Mouse (Mus musculus) midbrain, postnatal 0 days (tissue): ENCODE measurements around the gene Adamts7. TPM values are rescaled to one million over a fixed set of nuclear protein-coding genes. Genes with fewer than 3 reads are reported as not detected.

Source experiments
- ATAC-seq: fragments of 200-750 bp; cut with Nextera tagmentation; 2 replicates; pipeline ENCODE4 v1.8.0; 2017; ENCODE audit warnings: moderate number of reproducible peaks, mild to moderate bottlenecking, moderate TSS enrichment, moderate library complexity; ENCODE audit not compliant: low FRiP score
- DNase-seq: peaks from one replicate; pipeline ENCODE4 v3.0.0-alpha.2; 2015; ENCODE audit warnings: low spot score
- H3K27ac ChIP-seq: fragments of 300-500 bp; sonication (generic); 2 replicates; pipeline ENCODE4 v1.5.1; 2014; ENCODE audit warnings: low read depth, mild to moderate bottlenecking, low read length, mixed read lengths
- H3K27me3 ChIP-seq: fragments of 300-500 bp; sonication (generic); 2 replicates; pipeline ENCODE4 v1.6.1; 2014; ENCODE audit warnings: low read length, control low read depth, mixed read lengths; ENCODE audit not compliant: insufficient read depth
- H3K36me3 ChIP-seq: fragments of 300-500 bp; sonication (generic); 2 replicates; pipeline ENCODE4 v1.6.1; 2014; ENCODE audit warnings: low read length, control low read depth, mixed read lengths; ENCODE audit not compliant: insufficient read depth
- H3K4me1 ChIP-seq: fragments of 300-500 bp; sonication (generic); 2 replicates; pipeline ENCODE4 v1.6.1; 2014; ENCODE audit warnings: mild to moderate bottlenecking, control low read depth, antibody characterized with exemption, low read length, mixed read lengths; ENCODE audit not compliant: insufficient read depth
- H3K4me2 ChIP-seq: fragments of 300-500 bp; sonication (generic); 2 replicates; pipeline ENCODE4 v1.6.1; 2014; ENCODE audit warnings: low read depth, mild to moderate bottlenecking, low read length, mixed read lengths; ENCODE audit not compliant: poor library complexity, severe bottlenecking
- H3K4me3 ChIP-seq: fragments of 300-500 bp; sonication (generic); 2 replicates; pipeline ENCODE4 v1.5.1; 2014; ENCODE audit warnings: low read depth, mild to moderate bottlenecking, low read length, moderate library complexity
- H3K9ac ChIP-seq: fragments of 300-500 bp; sonication (generic); replicated peaks from 2 replicates; pipeline ENCODE4 v1.6.1; 2014; ENCODE audit warnings: mild to moderate bottlenecking, low read length, moderate library complexity, mixed read lengths; ENCODE audit not compliant: poor library complexity, severe bottlenecking
- H3K9me3 ChIP-seq: fragments of 300-500 bp; sonication (generic); 2 replicates; pipeline ENCODE4 v1.6.1; 2016; ENCODE audit warnings: low read length, control low read depth
- CTCF ChIP-seq: IDR thresholded peaks from 2 replicates; pipeline ENCODE4 v1.5.1; 2016; ENCODE audit warnings: antibody characterized with exemption, mild to moderate bottlenecking
- WGBS: fragments of 180-500 bp; shearing (Covaris S2); extraction: QIAGEN DNeasy Blood & Tissue Kit; methylation state at CpG from one replicate; pipeline ENCODE4 v1.1.7; 2014; 5-methylcytosine and 5-hydroxymethylcytosine counted together
- polyA plus RNA-seq: library from polyadenylated mRNA; unstranded; fragments of >200 nt; fragmentation: Nextera tagmentation; extraction: Ambion mirVana; gene quantifications from 2 replicates; pipeline ENCODE4 v1.2.1, GENCODE M21; 2015
- total RNA-seq: library from RNA; depleted of rRNA; stranded (reverse); fragments of >200 nt; gene quantifications from 2 replicates; pipeline ENCODE4 v1.2.3, GENCODE M21; 2014

The Adamts7 gene
- total and polyA plus RNA-seq, 2 experiments from 2014 or later, result 3.1 to 8.9 TPM

DNA sequence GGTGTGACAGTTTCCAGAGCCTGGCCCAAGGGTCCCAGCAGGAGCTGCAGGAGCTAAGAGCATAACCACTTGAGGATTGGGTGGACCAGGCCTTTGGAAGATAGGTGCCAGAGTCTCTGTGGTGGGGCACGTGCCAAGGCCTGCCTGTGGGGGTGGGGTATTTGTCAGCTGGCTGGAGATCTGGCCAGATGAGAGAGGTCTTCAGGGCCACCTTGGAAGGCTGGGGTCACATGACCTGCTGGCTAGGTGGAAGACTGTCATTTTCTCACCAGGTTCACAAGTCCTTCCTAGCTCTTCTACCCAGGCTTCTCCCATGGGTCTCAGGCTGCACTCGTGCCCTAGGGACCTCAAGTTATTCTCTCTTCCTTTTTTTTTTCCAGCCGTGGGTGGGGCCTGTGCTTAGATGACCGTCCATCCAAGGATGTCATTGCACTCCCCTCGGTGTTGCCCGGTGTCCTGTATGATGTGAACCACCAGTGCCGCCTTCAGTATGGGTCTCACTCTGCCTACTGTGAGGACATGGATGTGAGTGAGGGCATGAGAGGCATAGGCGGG lies 22.6 kb downstream of the Adamts7 start:
- H3K4me1 ChIP-seq, result no peaks in the 10 kb centered on the region
- 86% methylated on average over 8 of the region's 8 CpGs for WGBS
- H3K9me3 ChIP-seq, result no peaks in the 10 kb centered on the region
- 0 out of 2 replicates have a peak, but pooled peaks cover 4% of the 10 kb centered on the region for H3K36me3 ChIP-seq
- DNase-seq (no peak), ATAC-seq (no peak)
- no peak overlapping the region for H3K4me3 ChIP-seq
- H3K9ac ChIP-seq, result no peak overlapping the region
- no peak overlapping the region for H3K4me2 ChIP-seq
- no peaks in the 10 kb centered on the region for H3K27me3 ChIP-seq
- no peak overlapping the region for H3K27ac ChIP-seq
- no peak for TF ChIP-seq CTCF

DNA sequence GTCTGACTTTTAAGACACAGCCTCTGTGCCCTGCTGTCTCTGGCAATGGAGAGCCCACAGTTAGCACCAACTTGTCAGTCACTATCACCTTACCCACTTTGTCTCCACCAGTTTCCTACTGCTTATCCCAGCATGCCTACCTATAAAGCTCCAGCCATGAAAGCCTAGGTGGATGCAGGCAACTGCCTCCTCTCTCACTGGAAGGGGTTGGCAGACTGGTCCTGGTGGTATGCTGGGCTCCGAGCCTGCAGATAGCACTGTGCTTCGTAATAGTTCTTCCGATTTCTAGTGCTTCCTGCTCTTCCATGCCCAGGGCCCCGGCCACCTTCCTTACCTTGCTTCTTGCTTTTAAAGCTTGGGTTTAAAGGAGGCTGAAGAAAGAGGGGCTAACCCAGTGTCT lies 26.0 kb downstream of the Adamts7 start:
- no peaks in the 10 kb centered on the region for H3K27me3 ChIP-seq
- H3K9ac ChIP-seq, result no peak overlapping the region
- no peak for DNase-seq
- no peak overlapping the region for H3K4me2 ChIP-seq
- ATAC-seq, result no peak
- 0 out of 2 replicates have a peak, but pooled peaks cover 16% of the 10 kb centered on the region for H3K36me3 ChIP-seq
- no peak for TF ChIP-seq CTCF
- 85% methylated on average over 4 of the region's 4 CpGs for WGBS
- no peaks in the 10 kb centered on the region for H3K4me1 ChIP-seq
- no peak overlapping the region for H3K4me3 ChIP-seq
- no peaks in the 10 kb centered on the region for H3K9me3 ChIP-seq
- H3K27ac ChIP-seq, result no peak overlapping the region

DNA sequence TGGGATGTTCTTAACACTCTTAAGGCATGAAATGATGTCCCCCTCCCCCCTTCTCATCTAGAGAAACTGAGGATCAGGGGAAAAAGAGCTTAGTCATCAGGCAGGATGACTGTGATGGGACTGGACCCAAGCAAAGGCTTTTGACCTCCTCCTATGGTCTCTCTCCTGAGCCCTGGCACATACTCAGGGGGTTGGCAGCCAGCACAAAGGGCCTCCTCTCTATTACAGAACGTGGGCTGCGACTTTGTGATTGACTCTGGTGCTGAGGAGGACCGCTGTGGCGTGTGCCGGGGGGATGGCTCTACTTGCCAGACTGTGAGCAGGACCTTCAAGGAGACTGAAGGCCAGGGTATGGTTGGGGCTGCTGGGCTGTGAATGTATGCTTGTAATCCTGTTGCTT lies 26.5 kb downstream of the Adamts7 start:
- ATAC-seq, result no peak
- Histone ChIP-seq H3K4me2 (no peak overlapping the region), H3K4me1 (no peaks in the 10 kb centered on the region), H3K9ac (no peak overlapping the region), H3K27ac (no peak overlapping the region), H3K36me3 (peaks cover 17% of the 10 kb centered on the region; the same call in 1 of the 2 replicates), H3K4me3 (no peak overlapping the region), H3K9me3 (no peaks in the 10 kb centered on the region), H3K27me3 (no peaks in the 10 kb centered on the region)
- peak; percentile 17 for DNase-seq
- 72% methylated on average over 5 of the region's 5 CpGs for WGBS
- no peak for TF ChIP-seq CTCF

DNA sequence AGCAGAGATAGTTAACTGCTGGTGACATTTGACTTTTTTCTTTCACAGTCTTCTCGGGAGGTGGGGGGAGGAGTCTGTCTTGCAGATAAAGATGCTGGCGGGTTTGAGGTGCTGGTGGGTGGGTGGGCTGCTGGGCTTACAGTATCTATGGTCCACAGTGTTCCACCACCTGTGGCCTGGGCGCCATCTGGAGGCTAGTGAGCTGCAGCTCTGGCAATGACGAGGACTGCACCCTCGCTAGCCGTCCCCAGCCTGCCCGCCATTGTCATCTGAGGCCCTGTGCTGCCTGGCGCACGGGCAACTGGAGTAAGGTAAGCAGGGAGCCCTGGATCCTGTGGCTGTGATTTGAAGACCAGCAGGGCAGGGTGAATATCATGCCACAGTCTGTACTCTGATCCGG lies 32.1 kb downstream of the Adamts7 start:
- DNase-seq, result no peak
- H3K36me3 ChIP-seq, result peaks cover 17% of the 10 kb centered on the region; the same call in 1 of the 2 replicates
- no peak for TF ChIP-seq CTCF
- no peak overlapping the region for H3K4me3 ChIP-seq
- H3K4me1 ChIP-seq, result no peaks in the 10 kb centered on the region
- no peak for ATAC-seq
- no peak overlapping the region for H3K9ac ChIP-seq
- no peaks in the 10 kb centered on the region for H3K9me3 ChIP-seq
- 75% methylated on average over 10 of the region's 10 CpGs for WGBS
- H3K27me3 ChIP-seq, result no peaks in the 10 kb centered on the region
- no peak overlapping the region for H3K27ac ChIP-seq
- H3K4me2 ChIP-seq, result no peak overlapping the region

DNA sequence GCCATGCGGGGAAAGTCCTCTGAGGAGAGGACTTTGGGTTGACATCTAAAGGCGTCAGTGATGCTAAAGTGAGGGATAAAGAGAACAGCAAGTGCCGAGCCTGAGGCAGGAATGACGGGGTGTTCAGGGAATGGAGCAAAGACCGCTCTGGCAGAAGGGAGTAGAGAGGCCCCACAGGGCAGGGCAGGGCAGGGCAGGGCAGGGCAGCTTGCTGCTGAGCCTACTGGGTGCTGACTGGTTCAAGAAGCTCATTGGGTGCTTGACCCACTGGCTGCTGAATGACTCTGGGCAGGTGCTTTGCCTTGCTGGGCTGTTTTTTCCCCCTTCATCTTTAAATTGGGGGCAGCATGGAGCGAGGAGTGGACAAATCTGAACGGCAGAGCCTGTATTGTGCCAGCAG lies 33.4 kb downstream of the Adamts7 start:
- no peak for TF ChIP-seq CTCF
- peaks cover 25% of the 10 kb centered on the region; the same call in 1 of the 2 replicates for H3K36me3 ChIP-seq
- H3K4me3 ChIP-seq, result no peak overlapping the region
- ATAC-seq (no peak), DNase-seq (no peak)
- H3K27ac ChIP-seq, result no peak overlapping the region
- H3K4me2 ChIP-seq, result no peak overlapping the region
- no peaks in the 10 kb centered on the region for H3K4me1 ChIP-seq
- no peak overlapping the region for H3K9ac ChIP-seq
- WGBS, result 85% methylated on average over 7 of the region's 7 CpGs
- no peaks in the 10 kb centered on the region for H3K27me3 ChIP-seq
- no peaks in the 10 kb centered on the region for H3K9me3 ChIP-seq

DNA sequence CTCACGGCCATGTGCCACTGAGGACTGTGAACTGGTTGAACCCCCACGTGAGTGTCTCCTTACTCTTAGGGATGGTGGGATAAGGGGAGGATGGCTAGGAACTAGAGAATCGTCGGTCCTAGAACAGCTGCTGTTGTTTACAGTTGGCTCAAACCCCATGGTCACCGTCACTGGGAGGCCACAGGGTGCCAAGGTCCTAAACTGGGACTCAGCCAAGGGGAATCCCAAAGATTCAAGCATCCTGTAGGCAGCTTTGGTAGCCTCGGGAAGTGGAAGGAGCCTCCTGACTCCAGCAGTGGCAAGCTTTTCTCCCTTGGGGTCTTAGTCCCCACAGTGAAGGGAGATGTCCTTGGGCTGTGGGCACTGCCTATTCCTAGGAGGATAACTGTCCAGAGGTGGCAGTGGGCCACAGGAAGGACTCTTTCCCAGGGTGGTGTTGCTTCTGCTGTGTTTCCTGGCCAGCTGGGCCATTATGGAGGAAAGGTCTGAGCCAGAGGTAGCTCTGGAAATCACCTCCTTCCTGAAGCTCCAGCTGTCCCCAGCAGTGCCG lies 34.3 kb downstream of the Adamts7 start:
- no peak for TF ChIP-seq CTCF
- H3K36me3 ChIP-seq, result peaks cover 22% of the 10 kb centered on the region; the same call in 1 of the 2 replicates

More for the DNA sequence above, 34.3 kb downstream of the Adamts7 start:
- no peaks in the 10 kb centered on the region for H3K4me1 ChIP-seq
- no peak overlapping the region for H3K27ac ChIP-seq
- WGBS, result 88% methylated on average over 7 of the region's 7 CpGs
- ATAC-seq, result no peak
- H3K4me2 ChIP-seq, result no peak overlapping the region
- H3K9ac ChIP-seq, result no peak overlapping the region
- no peak for DNase-seq
- H3K9me3 ChIP-seq, result no peaks in the 10 kb centered on the region
- H3K4me3 ChIP-seq, result no peak overlapping the region
- H3K27me3 ChIP-seq, result no peaks in the 10 kb centered on the region
